Mouse (Mus musculus): ENCODE data around the gene Timm10b.

- TF ChIP-seq CTCF (conservative IDR thresholded peaks at IDR 0.05; ENCODE audit: insufficient read depth, insufficient read length, low read depth, low read length) (no peak), POLR2A (IDR thresholded peaks at IDR 0.05; ENCODE audit: low read depth, low read length) (no peak)
Measured at GRCm38 (mm10) chr7:105640894-105641255, 1.0 kb downstream of the Timm10b start.
